Mouse (Mus musculus): ENCODE measurements at regions not wholly inside any gene's neighbourhood (a gene's known extent, or its start where the extent isn't known, plus 50 kb on each side); places are given as distances from the start of the nearest gene placed in this dataset.

DNA sequence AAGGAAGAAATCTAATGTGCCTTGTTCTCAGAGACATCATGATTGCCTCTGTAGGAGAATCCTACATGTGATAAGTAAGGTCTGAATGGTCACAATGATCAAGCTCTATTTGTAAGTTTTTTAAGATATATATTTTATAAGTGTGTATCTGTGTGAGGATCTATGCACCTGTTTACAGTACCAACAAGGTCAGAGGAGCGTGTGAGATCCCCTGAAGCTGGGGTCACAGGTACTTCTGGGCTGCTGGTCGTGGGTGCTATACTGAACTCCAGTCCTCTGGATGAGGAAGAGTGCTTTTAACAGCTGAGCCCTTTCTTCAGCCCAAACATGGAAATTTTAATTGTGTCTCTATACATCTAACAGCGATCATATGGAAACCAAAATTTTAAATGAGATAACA, 181.1 kb upstream of the Topaz1 start:
- TF ChIP-seq CTCF (IDR thresholded peaks at IDR 0.05; ENCODE audit: low read depth) (no peak), EP300 (IDR thresholded peaks at IDR 0.05; ENCODE audit: low read depth) (no peak)

All from heart, postnatal 0 days (tissue).